Mouse (Mus musculus): ENCODE measurements at regions not wholly inside any gene's neighbourhood (a gene's known extent, or its start where the extent isn't known, plus 50 kb on each side); places are given as distances from the start of the nearest gene placed in this dataset.
"Not testable (repeated sequence)": the region's sequence is repeated elsewhere in the genome, so short reads cannot be mapped to it uniquely, and the experiment has no call there.

DNA sequence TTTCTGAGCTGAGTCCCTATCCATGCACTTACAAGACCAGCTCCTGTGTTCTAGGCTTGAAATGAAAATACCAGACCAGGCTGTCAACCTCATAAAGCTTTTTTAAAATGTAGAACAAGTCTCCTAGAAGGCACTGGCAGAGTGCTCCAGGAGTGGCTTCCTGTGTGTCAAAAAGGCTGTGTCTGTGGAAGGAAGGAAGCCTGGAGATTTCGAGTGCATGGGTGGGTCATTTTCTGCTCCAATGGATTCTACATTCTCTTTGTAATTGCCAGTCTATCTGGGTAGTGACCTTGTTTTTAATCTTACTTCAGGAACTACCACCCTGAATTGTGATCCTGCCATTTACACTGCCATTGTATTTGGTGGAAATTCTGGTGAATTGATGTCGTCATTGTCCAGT lies 113.9 kb upstream of the Slc38a2 start:
- Histone ChIP-seq H3K27me3 (replicated peaks) (no peaks in the 10 kb centered on the region), H3K4me2 (replicated peaks) (no peak overlapping the region), H3K36me3 (no peaks in the 10 kb centered on the region), H3K9ac (no peak overlapping the region), H3K27ac (no peak overlapping the region), H3K4me3 (replicated peaks) (no peak overlapping the region), H3K4me1 (replicated peaks) (no peaks in the 10 kb centered on the region), H3K9me3 (peaks cover 3% of the 10 kb centered on the region; the same call in 1 of the 2 replicates)
- no peak for ATAC-seq
- 82% methylated on average over 2 of the region's 2 CpGs for WGBS

GRCm38 (mm10) chr15:96802729-96803053 lies 103.2 kb upstream of the Slc38a2 start:
- H3K27me3 ChIP-seq (replicated peaks), result no peaks in the 10 kb centered on the region
- peaks cover 11% of the 10 kb centered on the region for H3K4me1 ChIP-seq (replicated peaks)
- H3K36me3 ChIP-seq, result no peaks in the 10 kb centered on the region
- no peak overlapping the region for H3K4me3 ChIP-seq (replicated peaks)
- 0 out of 2 replicates have a peak overlapping the region, but pooled peaks have one; percentile 45 for H3K27ac ChIP-seq
- WGBS, result 39% methylated on average over 1 of the region's 1 CpGs
- no peak overlapping the region for H3K9ac ChIP-seq
- ATAC-seq, result peak; percentile 49; the same call in 1 of the 2 replicates
- H3K4me2 ChIP-seq (replicated peaks), result no peak overlapping the region
- H3K9me3 ChIP-seq, result no peaks in the 10 kb centered on the region

DNA sequence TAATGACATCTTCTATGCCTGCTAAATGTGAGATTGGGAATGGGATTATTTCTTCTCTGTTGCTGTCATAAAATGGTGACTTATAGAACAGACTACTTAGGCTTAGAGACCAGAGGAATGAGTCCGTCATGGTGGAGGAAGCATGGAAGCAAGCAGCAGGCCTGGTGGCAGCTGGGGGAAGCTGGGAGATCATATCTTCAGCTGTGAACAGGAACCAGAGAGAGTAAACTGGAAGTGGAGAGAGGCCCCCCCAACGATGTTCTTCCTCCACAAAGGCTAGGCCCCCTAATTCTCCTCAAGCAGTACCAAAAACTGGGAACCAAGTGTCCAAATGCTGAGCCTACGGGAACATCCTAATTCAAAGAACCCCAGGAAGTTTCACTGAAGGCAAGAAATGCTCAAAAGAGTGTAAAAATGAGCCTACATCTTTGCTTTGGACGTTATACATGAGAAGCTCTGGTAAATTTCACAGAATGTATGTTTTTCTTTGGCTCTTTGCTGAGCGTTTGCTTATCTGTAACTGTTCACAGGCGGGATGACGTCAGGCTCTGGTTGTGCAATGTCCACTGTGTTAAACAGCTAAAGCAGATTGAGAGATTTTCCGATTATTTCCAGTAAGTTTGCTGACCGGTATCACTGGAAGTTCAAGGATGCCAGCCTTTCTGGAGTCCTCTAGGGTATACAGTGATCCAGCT lies 102.7 kb upstream of the Slc38a2 start:
- H3K4me3 ChIP-seq (replicated peaks), result no peak overlapping the region
- no peaks in the 10 kb centered on the region for H3K36me3 ChIP-seq
- H3K9me3 ChIP-seq, result no peaks in the 10 kb centered on the region
- WGBS, result 35% methylated on average over 9 of the region's 9 CpGs
- peak overlapping the region; percentile 61 for H3K27ac ChIP-seq
- H3K9ac ChIP-seq, result no peak overlapping the region
- H3K4me1 ChIP-seq (replicated peaks), result peaks cover 11% of the 10 kb centered on the region
- ATAC-seq, result peak; percentile 84
- H3K27me3 ChIP-seq (replicated peaks), result no peaks in the 10 kb centered on the region
- no peak overlapping the region for H3K4me2 ChIP-seq (replicated peaks)

DNA sequence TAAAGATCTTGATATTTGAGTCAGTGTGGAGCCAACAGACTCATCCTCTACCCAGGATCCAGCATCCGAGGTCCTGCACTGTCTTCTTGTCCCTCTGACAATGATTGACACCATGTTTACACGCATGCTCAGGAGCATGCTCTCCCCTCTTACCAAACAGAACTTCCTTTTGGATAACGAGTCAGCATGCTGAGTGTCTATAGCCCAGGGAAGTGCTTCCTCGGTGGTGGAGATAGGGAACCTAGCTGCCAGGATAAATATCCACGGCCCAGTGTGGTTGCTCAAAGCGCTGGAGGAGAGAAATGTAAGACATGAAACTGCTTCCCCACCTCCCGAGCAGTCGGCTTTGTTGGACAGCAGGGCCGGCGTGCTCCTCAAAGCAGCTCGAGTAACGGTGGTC lies 99.7 kb upstream of the Slc38a2 start:
- Histone ChIP-seq H3K36me3 (no peaks in the 10 kb centered on the region), H3K4me1 (replicated peaks) (peaks cover 11% of the 10 kb centered on the region), H3K27ac (no peak overlapping the region), H3K4me3 (replicated peaks) (no peak overlapping the region), H3K9ac (no peak overlapping the region), H3K9me3 (no peaks in the 10 kb centered on the region), H3K27me3 (replicated peaks) (no peaks in the 10 kb centered on the region), H3K4me2 (replicated peaks) (no peak overlapping the region)
- 57% methylated on average over 12 of the region's 12 CpGs for WGBS
- no peak for ATAC-seq

GRCm38 (mm10) chr15:96797615-96798270 lies 98.2 kb upstream of the Slc38a2 start:
- Histone ChIP-seq H3K9ac (no peak overlapping the region), H3K9me3 (no peaks in the 10 kb centered on the region), H3K36me3 (no peaks in the 10 kb centered on the region), H3K4me1 (replicated peaks) (peaks cover 6% of the 10 kb centered on the region), H3K27me3 (replicated peaks) (no peaks in the 10 kb centered on the region), H3K27ac (peak overlapping the region; percentile 46), H3K4me2 (replicated peaks) (no peak overlapping the region), H3K4me3 (replicated peaks) (no peak overlapping the region)
- ATAC-seq, result no peak
- WGBS, result 41% methylated on average over 4 of the region's 4 CpGs

DNA sequence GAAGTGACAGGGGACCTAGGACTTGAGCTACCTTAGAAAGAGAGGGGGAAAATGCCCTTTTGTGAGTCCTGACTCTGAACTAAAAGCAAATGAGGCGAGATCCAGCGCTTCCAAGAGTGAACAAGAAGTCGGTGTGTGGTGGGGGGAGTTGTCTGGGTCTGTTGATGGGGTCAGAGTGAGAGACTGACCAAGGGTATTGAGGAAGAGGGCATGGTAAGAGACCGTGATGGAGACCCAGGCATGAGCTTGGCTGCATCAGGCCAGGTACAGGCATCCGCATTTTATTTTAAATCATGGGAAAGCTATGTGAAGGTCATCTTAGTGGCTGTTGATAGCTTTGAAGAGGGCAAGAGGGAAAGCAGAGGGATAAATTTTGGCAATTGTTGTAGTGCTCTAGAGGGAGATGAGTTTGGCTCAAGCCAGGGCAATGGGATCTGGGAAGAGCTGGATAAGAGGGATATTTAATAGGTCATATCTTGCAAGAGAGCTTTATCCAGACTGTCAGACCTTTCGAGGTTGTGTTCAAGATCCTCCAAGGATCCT lies 94.7 kb upstream of the Slc38a2 start:
- no peak overlapping the region for H3K4me2 ChIP-seq (replicated peaks)
- no peak overlapping the region for H3K27ac ChIP-seq
- ATAC-seq, result no peak
- no peaks in the 10 kb centered on the region for H3K9me3 ChIP-seq
- no peaks in the 10 kb centered on the region for H3K36me3 ChIP-seq
- H3K9ac ChIP-seq, result no peak overlapping the region
- 89% methylated on average over 6 of the region's 6 CpGs for WGBS
- no peaks in the 10 kb centered on the region for H3K4me1 ChIP-seq (replicated peaks)
- H3K27me3 ChIP-seq (replicated peaks), result no peaks in the 10 kb centered on the region
- H3K4me3 ChIP-seq (replicated peaks), result no peak overlapping the region

GRCm38 (mm10) chr15:96793251-96793650 lies 93.7 kb upstream of the Slc38a2 start:
- ATAC-seq, result no peak
- WGBS, result 91% methylated on average over 15 of the region's 15 CpGs
- H3K36me3 ChIP-seq, result no peaks in the 10 kb centered on the region
- no peak overlapping the region for H3K4me2 ChIP-seq (replicated peaks)
- H3K9ac ChIP-seq, result no peak overlapping the region
- no peaks in the 10 kb centered on the region for H3K27me3 ChIP-seq (replicated peaks)
- no peaks in the 10 kb centered on the region for H3K4me1 ChIP-seq (replicated peaks)
- H3K27ac ChIP-seq, result no peak overlapping the region
- no peak overlapping the region for H3K4me3 ChIP-seq (replicated peaks)
- H3K9me3 ChIP-seq, result no peaks in the 10 kb centered on the region

DNA sequence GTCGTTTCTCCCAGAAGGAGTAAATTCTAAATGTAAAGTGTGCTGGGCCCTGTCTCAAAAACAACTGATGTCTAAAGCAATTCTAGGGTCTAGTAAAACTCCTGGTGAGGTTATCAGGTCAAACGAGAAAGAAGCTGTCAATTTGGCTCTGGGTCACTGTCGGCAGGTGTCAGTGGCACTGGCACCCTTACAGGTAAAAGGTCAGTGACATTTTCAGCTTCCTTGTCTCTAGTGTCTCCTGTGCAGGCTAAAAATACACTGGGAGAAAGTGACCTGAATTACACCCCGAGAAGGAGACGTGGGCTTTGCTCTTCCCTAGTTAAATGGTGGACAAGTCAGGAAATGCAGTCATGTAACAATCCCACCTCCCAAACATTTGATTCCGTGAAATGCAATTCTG lies 91.8 kb upstream of the Slc38a2 start:
- 66% methylated on average over 6 of the region's 6 CpGs for WGBS
- Histone ChIP-seq H3K9me3 (no peaks in the 10 kb centered on the region), H3K4me3 (replicated peaks) (no peak overlapping the region), H3K4me1 (replicated peaks) (no peaks in the 10 kb centered on the region), H3K27ac (no peak overlapping the region), H3K27me3 (replicated peaks) (no peaks in the 10 kb centered on the region), H3K9ac (no peak overlapping the region), H3K36me3 (no peaks in the 10 kb centered on the region), H3K4me2 (replicated peaks) (no peak overlapping the region)
- no peak for ATAC-seq

GRCm38 (mm10) chr15:96787921-96788320 lies 88.4 kb upstream of the Slc38a2 start:
- H3K4me2 ChIP-seq (replicated peaks); H3K27me3 ChIP-seq (replicated peaks); H3K9me3 ChIP-seq; H3K36me3 ChIP-seq; H3K4me3 ChIP-seq (replicated peaks); ATAC-seq; H3K4me1 ChIP-seq (replicated peaks); H3K27ac ChIP-seq; H3K9ac ChIP-seq: not testable (repeated sequence)
- 92% methylated on average over 2 of the region's 2 CpGs for WGBS

DNA sequence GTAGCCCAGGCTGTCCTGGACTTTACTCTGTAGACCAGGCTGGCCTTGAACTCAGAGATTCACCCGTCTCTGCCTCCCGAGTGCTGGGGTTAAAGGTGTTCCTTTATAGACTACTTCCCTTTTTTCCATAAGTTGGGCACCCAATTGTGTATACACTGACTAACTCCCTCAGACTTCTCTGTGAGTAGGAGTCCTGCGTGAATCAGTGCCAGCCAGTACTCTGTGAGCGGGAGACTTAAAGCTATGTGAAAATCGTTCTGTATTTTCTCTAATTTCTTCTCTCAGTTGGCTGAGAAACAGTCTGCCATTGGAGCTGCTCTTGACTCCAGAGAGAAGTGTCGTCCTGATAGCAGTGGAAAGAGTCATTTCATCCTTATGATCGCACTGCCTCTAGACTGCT lies 85.0 kb upstream of the Slc38a2 start:
- no peak overlapping the region for H3K4me3 ChIP-seq (replicated peaks)
- H3K36me3 ChIP-seq, result no peaks in the 10 kb centered on the region
- H3K9ac ChIP-seq, result no peak overlapping the region
- H3K4me1 ChIP-seq (replicated peaks), result no peaks in the 10 kb centered on the region
- H3K9me3 ChIP-seq, result no peaks in the 10 kb centered on the region
- no peak for ATAC-seq
- H3K27me3 ChIP-seq (replicated peaks), result no peaks in the 10 kb centered on the region
- WGBS, result 87% methylated on average over 7 of the region's 7 CpGs
- no peak overlapping the region for H3K27ac ChIP-seq
- H3K4me2 ChIP-seq (replicated peaks), result no peak overlapping the region

DNA sequence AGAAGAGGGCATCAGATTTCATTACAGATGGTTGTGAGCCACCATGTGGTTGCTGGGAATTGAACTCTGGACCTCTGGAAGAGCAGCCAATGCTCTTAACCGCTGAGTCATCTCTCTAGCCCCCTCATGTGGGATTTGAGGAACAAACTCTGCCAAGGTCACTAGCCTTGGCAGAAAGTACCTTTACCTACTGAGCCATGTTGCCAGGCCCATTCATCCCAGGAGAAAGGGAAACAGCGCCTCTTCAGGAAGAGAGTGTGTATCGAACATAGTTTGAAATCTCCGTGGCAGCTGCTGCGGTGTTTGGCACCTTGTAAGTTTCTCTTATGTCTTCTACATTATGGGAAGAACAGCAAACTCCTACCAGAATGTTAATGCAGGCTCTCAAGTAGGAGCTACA lies 82.0 kb upstream of the Slc38a2 start:
- WGBS, result 73% methylated on average over 5 of the region's 5 CpGs
- H3K9me3 ChIP-seq, result no peaks in the 10 kb centered on the region
- H3K27me3 ChIP-seq (replicated peaks), result no peaks in the 10 kb centered on the region
- no peak overlapping the region for H3K9ac ChIP-seq
- H3K4me1 ChIP-seq (replicated peaks), result no peaks in the 10 kb centered on the region
- H3K4me2 ChIP-seq (replicated peaks), result no peak overlapping the region
- no peaks in the 10 kb centered on the region for H3K36me3 ChIP-seq
- no peak overlapping the region for H3K27ac ChIP-seq
- no peak for ATAC-seq
- no peak overlapping the region for H3K4me3 ChIP-seq (replicated peaks)

GRCm38 (mm10) chr15:96780606-96781005 lies 81.1 kb upstream of the Slc38a2 start:
- WGBS, result 84% methylated on average over 5 of the region's 5 CpGs
- no peaks in the 10 kb centered on the region for H3K36me3 ChIP-seq
- no peaks in the 10 kb centered on the region for H3K4me1 ChIP-seq (replicated peaks)
- no peaks in the 10 kb centered on the region for H3K27me3 ChIP-seq (replicated peaks)
- no peaks in the 10 kb centered on the region for H3K9me3 ChIP-seq
- no peak overlapping the region for H3K27ac ChIP-seq
- H3K4me3 ChIP-seq (replicated peaks), result no peak overlapping the region
- no peak overlapping the region for H3K4me2 ChIP-seq (replicated peaks)
- no peak overlapping the region for H3K9ac ChIP-seq
- ATAC-seq, result no peak

DNA sequence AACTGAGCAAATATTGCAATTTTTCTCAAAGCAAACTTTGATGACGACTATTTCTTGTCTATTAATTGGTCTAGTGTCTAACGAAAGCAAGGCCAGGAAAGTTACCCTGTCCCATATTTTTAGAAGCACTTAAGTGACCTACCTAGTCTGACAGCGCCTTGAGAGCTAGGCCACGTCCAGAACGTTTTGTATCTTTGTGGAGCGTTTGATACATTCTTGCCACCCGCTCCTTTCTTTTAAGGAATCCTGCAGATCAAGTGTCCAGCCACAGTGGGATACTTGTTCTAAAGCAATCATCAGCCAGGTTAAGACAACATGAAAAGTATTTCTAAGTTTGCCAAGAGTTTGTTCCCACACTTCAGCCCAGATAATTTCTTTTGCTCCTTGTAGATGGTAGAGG lies 79.8 kb upstream of the Slc38a2 start:
- no peaks in the 10 kb centered on the region for H3K4me1 ChIP-seq (replicated peaks)
- no peak overlapping the region for H3K4me2 ChIP-seq (replicated peaks)
- no peak overlapping the region for H3K4me3 ChIP-seq (replicated peaks)
- WGBS, result 82% methylated on average over 7 of the region's 7 CpGs
- no peaks in the 10 kb centered on the region for H3K9me3 ChIP-seq
- H3K27me3 ChIP-seq (replicated peaks), result no peaks in the 10 kb centered on the region
- no peak for ATAC-seq
- H3K9ac ChIP-seq, result no peak overlapping the region
- no peaks in the 10 kb centered on the region for H3K36me3 ChIP-seq
- no peak overlapping the region for H3K27ac ChIP-seq

Measured in intestine, embryonic 15.5 days (tissue).